Mouse (Mus musculus) C2C12 (cell line): ENCODE data around the gene Pgk1.
"Not testable (repeated sequence)": the region's sequence is repeated elsewhere in the genome, so short reads cannot be mapped to it uniquely, and the experiment has no call there.

Experiments used
- CTCF ChIP-seq: IDR thresholded peaks from one replicate; pipeline ENCODE4 v1.5.1; 2011; ENCODE audit not compliant: control insufficient read depth, insufficient read depth, insufficient read length
- MYOD1 ChIP-seq: IDR thresholded peaks from one replicate; pipeline ENCODE4 v1.6.1; 2011; ENCODE audit warnings: low read depth; ENCODE audit not compliant: control insufficient read depth, insufficient read length
- USF1 ChIP-seq: IDR thresholded peaks from one replicate; pipeline ENCODE4 v1.6.1; 2011; ENCODE audit warnings: low read depth, mild to moderate bottlenecking, control low read depth, moderate library complexity

GRCm38 (mm10) chrX:106194361-106194760 lies 7.5 kb downstream of the Pgk1 start:
- not testable (repeated sequence) for TF ChIP-seq CTCF, MYOD1, USF1
